Comparison of ENCODE assay signal across 8 mouse cellular contexts in the genomic region with DNA sequence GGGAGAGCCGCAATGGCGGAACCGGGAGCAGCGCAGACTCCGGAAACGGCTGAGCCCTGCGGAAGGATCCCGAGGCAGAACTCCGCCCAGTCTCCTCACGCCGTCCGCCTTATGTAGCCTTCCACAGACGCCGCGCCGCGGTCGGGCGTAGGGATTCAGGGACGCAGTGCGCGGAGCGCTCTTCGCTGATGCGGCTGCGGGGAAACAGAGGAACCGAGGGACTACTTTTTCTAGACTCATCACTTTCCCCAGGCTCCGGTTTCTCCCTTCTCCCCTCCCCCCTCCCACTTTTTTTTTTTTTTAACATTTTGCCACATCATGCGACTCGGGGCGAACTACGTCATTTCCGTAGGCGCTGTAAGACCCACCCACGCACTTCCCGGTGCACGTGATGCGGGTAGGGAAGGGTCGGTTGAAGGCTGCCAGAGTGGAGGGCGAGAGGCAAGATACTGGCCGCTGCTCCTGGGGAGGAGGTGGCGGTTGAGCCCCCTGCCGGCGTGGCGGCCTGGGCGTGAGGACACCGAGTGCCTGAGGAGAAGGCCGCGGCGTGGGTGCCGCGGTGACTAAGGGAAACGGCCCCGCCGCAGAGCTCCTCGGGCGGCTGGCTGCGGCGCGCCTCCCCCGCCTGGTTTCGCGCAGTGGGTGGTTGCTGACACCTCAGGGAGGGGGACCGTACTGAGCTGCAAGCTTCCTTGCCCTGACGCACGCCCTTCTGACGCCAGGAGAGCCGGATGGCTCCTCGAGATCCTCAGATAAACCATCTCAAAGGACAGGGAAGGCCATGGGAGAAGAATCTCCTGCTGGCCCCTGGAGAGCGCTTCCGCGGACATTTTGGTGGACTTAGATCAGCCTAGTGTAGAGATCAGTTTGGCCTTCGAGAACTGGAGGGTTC. TPM values are rescaled to one million over a fixed set of nuclear protein-coding genes. Genes with fewer than 3 reads are reported as not detected.
DNase-seq lines count a peak whose midpoint lies in the region; ATAC-seq and TF ChIP-seq lines count a peak whose summit lies in the region.

Gene Cltc, minus strand, starts transcription at position 86 of the 892 bp plus-strand sequence.

- H3K27ac ChIP-seq in embryonic facial prominence, embryonic 13.5 days, result peak within 1 kb of the TSS; percentile 97
- H3K27ac ChIP-seq in kidney, adult 2 months (ENCODE audit: insufficient read depth, low read depth, low read length), result peak within 1 kb of the TSS; percentile 93
- peak within 1 kb of the TSS; percentile 96 for H3K27ac ChIP-seq in limb, embryonic 12.5 days
- peak within 1 kb of the TSS; percentile 94 for H3K27ac ChIP-seq in midbrain, embryonic 15.5 days
- peak within 1 kb of the TSS; percentile 97 for H3K27ac ChIP-seq in spleen, adult 2 months (ENCODE audit: insufficient read depth, low read length)

- WGBS in embryonic facial prominence, embryonic 13.5 days, result under 1% methylated on average over 73 of the region's 73 CpGs
- WGBS in kidney, adult 2 months, result under 1% methylated on average over 67 of the region's 73 CpGs
- WGBS in limb, embryonic 12.5 days, result under 1% methylated on average over 73 of the region's 73 CpGs
- under 1% methylated on average over 73 of the region's 73 CpGs for WGBS in midbrain, embryonic 15.5 days
- under 1% methylated on average over 72 of the region's 73 CpGs for WGBS in spleen, adult 2 months

- peak within 1 kb of the TSS; percentile 95 for H3K4me3 ChIP-seq in embryonic facial prominence, embryonic 13.5 days
- peak within 1 kb of the TSS; percentile 98 for H3K4me3 ChIP-seq in kidney, adult 2 months (ENCODE audit: insufficient read depth, low read depth, low read length)
- peak within 1 kb of the TSS; percentile 97 for H3K4me3 ChIP-seq in limb, embryonic 12.5 days (replicated peaks)
- peak within 1 kb of the TSS; percentile 58 for H3K4me3 ChIP-seq in midbrain, embryonic 15.5 days
- peak within 1 kb of the TSS; percentile 93 for H3K4me3 ChIP-seq in spleen, adult 2 months (ENCODE audit: extremely low read depth, insufficient read depth, insufficient read length)

- H3K9ac ChIP-seq in embryonic facial prominence, embryonic 13.5 days, result peak within 1 kb of the TSS; percentile 95
- H3K9ac ChIP-seq in limb, embryonic 12.5 days (replicated peaks), result peak within 1 kb of the TSS; percentile 91
- peak within 1 kb of the TSS; percentile 72 for H3K9ac ChIP-seq in midbrain, embryonic 15.5 days

- peak; percentile 94 for ATAC-seq in embryonic facial prominence, embryonic 13.5 days (ENCODE audit: insufficient number of reproducible peaks, insufficient read depth, low FRiP score, low TSS enrichment, low read depth)
- peak; percentile 97 for ATAC-seq in limb, embryonic 12.5 days (ENCODE audit: insufficient number of reproducible peaks, insufficient read depth, low FRiP score, low TSS enrichment, low read depth)
- ATAC-seq in midbrain, embryonic 15.5 days (replicated peaks), result peak; percentile 97

- peak within 1 kb of the TSS; percentile 93 for H3K4me2 ChIP-seq in embryonic facial prominence, embryonic 13.5 days
- H3K4me2 ChIP-seq in limb, embryonic 12.5 days, result peak within 1 kb of the TSS; percentile 93
- H3K4me2 ChIP-seq in midbrain, embryonic 15.5 days, result peak within 1 kb of the TSS; percentile 87

- TF ChIP-seq POLR2A in kidney, adult 2 months (IDR thresholded peaks at IDR 0.05; ENCODE audit: low read depth, low read length), result peak; percentile 79
- TF ChIP-seq POLR2A in spleen, adult 2 months (IDR thresholded peaks at IDR 0.05; ENCODE audit: low read depth, low read length), result peak; percentile 85

- 0 out of 2 replicates have a peak, but pooled peaks cover 2% of the 10 kb centered on the region for H3K36me3 ChIP-seq in embryonic facial prominence, embryonic 13.5 days
- H3K36me3 ChIP-seq in kidney, adult 2 months (ENCODE audit: control insufficient read depth, insufficient read depth, low read length), result no peaks in the 10 kb centered on the region
- H3K36me3 ChIP-seq in limb, embryonic 12.5 days, result 0 out of 2 replicates have a peak, but pooled peaks cover 10% of the 10 kb centered on the region
- no peaks in the 10 kb centered on the region for H3K36me3 ChIP-seq in midbrain, embryonic 15.5 days (replicated peaks)
- H3K36me3 ChIP-seq in spleen, adult 2 months (ENCODE audit: control insufficient read depth, insufficient read depth, low read length), result no peaks in the 10 kb centered on the region

- H3K27me3 ChIP-seq in embryonic facial prominence, embryonic 13.5 days, result no peaks in the 10 kb centered on the region
- no peaks in the 10 kb centered on the region for H3K27me3 ChIP-seq in kidney, adult 2 months (replicated peaks; ENCODE audit: control insufficient read depth, insufficient read depth, low read length)
- no peaks in the 10 kb centered on the region for H3K27me3 ChIP-seq in limb, embryonic 12.5 days
- no peaks in the 10 kb centered on the region for H3K27me3 ChIP-seq in midbrain, embryonic 15.5 days (replicated peaks)
- no peaks in the 10 kb centered on the region for H3K27me3 ChIP-seq in spleen, adult 2 months (ENCODE audit: control insufficient read depth, insufficient read depth, low read length)

- peaks cover 29% of the 10 kb centered on the region for H3K4me1 ChIP-seq in embryonic facial prominence, embryonic 13.5 days
- peaks cover 8% of the 10 kb centered on the region; the same call in 1 of the 2 replicates for H3K4me1 ChIP-seq in kidney, adult 2 months (ENCODE audit: control insufficient read depth, insufficient read depth, low read length)
- H3K4me1 ChIP-seq in limb, embryonic 12.5 days (replicated peaks), result peaks cover 20% of the 10 kb centered on the region
- H3K4me1 ChIP-seq in midbrain, embryonic 15.5 days, result peaks cover 38% of the 10 kb centered on the region
- H3K4me1 ChIP-seq in spleen, adult 2 months (ENCODE audit: control insufficient read depth, insufficient read depth, insufficient read length), result no peaks in the 10 kb centered on the region; the same call in none of the 2 replicates

- H3K9me3 ChIP-seq in embryonic facial prominence, embryonic 13.5 days, result no peaks in the 10 kb centered on the region
- no peaks in the 10 kb centered on the region for H3K9me3 ChIP-seq in limb, embryonic 12.5 days
- H3K9me3 ChIP-seq in midbrain, embryonic 15.5 days, result no peaks in the 10 kb centered on the region

- peak; percentile 37; the same call in 1 of the 2 replicates for TF ChIP-seq CTCF in kidney, adult 2 months (conservative IDR thresholded peaks at IDR 0.05; ENCODE audit: insufficient read depth, insufficient read length, low read depth, low read length)
- peak; percentile 40; the same call in 1 of the 2 replicates for TF ChIP-seq CTCF in spleen, adult 2 months (IDR thresholded peaks at IDR 0.05; ENCODE audit: extremely low read depth, insufficient read depth, insufficient read length, insufficient replicate concordance)

- peak; percentile 99 for DNase-seq in 3134 (ENCODE audit: extremely low read depth, insufficient read length, low spot score)
- DNase-seq in adrenal gland, postnatal 36 days, result peak; percentile 95 to 96
- peak; percentile 96 to 98 for DNase-seq in heart, adult 18-20 months
- peak; percentile 98 for DNase-seq in kidney, adult 2 months
- peak; percentile 94 to 99 for DNase-seq in spleen, adult 2 months (ENCODE audit: low read depth in 1 of 2, low spot score in 2 of 2)

RNA-seq across cellular contexts. Expression of gene Cltc, which starts in this region (rescaled TPM):
- 100 to 1,000 TPM; 291 to 302 TPM for total RNA-seq in adrenal gland, postnatal 36 days (2021)
- polyA plus RNA-seq in embryonic facial prominence, embryonic 13.5 days (2015; fragmentation: Nextera tagmentation; extraction: Ambion mirVana), result 106 and 129 TPM in 2 replicates
- 100 to 1,000 TPM; 138 to 157 TPM for total RNA-seq in heart, adult 18-20 months (2021)
- polyA plus RNA-seq in kidney, adult 2 months (2012; rRNA removed), result 94.4 and 107 TPM in 2 replicates
- 129 and 137 TPM in 2 replicates for polyA plus RNA-seq in limb, embryonic 12.5 days (2016; fragmentation: Nextera tagmentation; extraction: Ambion mirVana)
- polyA plus RNA-seq in midbrain, embryonic 15.5 days (2015; fragmentation: Nextera tagmentation; extraction: Ambion mirVana), result 152 and 166 TPM in 2 replicates
- 44.9 and 50.4 TPM in 2 replicates for polyA plus RNA-seq in spleen, adult 2 months (2012; rRNA removed)

Comparison
In these comparisons a context has a peak if more than half of its experiments do, and no peak if none do; other contexts are left out.
1. Peak in every context shown above with its lines: DNase-seq, ATAC-seq, H3K4me3 ChIP-seq and H3K27ac ChIP-seq.